Comparison of ENCODE assay signal across 8 mouse cellular contexts in the genomic region with DNA sequence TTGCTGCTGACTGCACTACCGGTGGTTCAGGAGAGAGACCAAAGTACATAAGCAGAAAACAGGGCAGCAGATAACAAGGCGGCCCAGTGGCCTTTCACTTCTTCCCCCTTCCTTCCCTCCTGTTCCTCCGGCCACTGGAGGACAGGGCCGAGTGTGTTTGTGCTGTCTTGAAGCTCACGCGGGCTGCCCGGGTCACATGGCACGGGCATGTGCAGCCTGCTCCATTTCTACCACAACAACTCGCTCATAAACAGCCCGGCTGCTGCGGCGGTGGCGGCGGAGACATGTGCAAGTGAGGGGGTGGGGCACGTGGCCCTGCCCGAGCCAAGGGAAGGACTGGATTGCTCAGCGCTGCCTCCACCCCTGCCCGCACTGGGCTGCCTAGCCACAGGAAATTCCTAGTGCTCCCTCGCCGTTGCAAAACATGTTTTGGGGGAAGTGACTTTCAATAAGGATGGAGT. TPM values are rescaled to one million over a fixed set of nuclear protein-coding genes. Genes with fewer than 3 reads are reported as not detected.
DNase-seq lines count a peak whose midpoint lies in the region; ATAC-seq and TF ChIP-seq lines count a peak whose summit lies in the region.

No protein-coding gene starts in this region.

- TF ChIP-seq POLR2A in myocyte (IDR thresholded peaks at IDR 0.05; ENCODE audit: insufficient read length, low read depth), result peak; percentile 59

- peak; percentile 84 for DNase-seq in CD4-positive helper T cell, adult 2 months (ENCODE audit: low read depth, low spot score)
- peak; percentile 99 for DNase-seq in brain, adult 2 months (ENCODE audit: low read depth, low spot score)
- peak; percentile 85 for DNase-seq in forebrain, embryonic 11.5 days (ENCODE audit: low spot score)
- peak; percentile 97 for DNase-seq in kidney, postnatal 14 days
- peak; percentile 96 for DNase-seq in telencephalon, adult 2 months (ENCODE audit: low read depth, low spot score)

- H3K9ac ChIP-seq in forebrain, embryonic 11.5 days (ENCODE audit: low read length), result peak overlapping the region; percentile 55
- H3K9ac ChIP-seq in heart, embryonic 15.5 days, result peak overlapping the region; percentile 46
- peak overlapping the region; percentile 61 for H3K9ac ChIP-seq in liver, embryonic 12.5 days

- H3K27ac ChIP-seq in forebrain, embryonic 11.5 days (ENCODE audit: low read depth, low read length), result peak overlapping the region; percentile 68
- H3K27ac ChIP-seq in heart, embryonic 15.5 days, result peak overlapping the region; percentile 98
- H3K27ac ChIP-seq in liver, embryonic 12.5 days, result peak overlapping the region; percentile 80

- H3K79me2 ChIP-seq in myocyte (ENCODE audit: control insufficient read depth, insufficient read depth), result no peaks in the 10 kb centered on the region

- WGBS in forebrain, embryonic 11.5 days, result 2% methylated on average over 20 of the region's 20 CpGs
- under 1% methylated on average over 20 of the region's 20 CpGs for WGBS in heart, embryonic 15.5 days
- WGBS in liver, embryonic 12.5 days (ENCODE audit: insufficient replicate concordance), result 4% methylated on average over 20 of the region's 20 CpGs

- no peak overlapping the region for H3ac ChIP-seq in myocyte (ENCODE audit: control insufficient read depth, insufficient read length)

- no peaks in the 10 kb centered on the region for H3K9me3 ChIP-seq in forebrain, embryonic 11.5 days (ENCODE audit: control insufficient read depth, low read length)
- H3K9me3 ChIP-seq in heart, embryonic 15.5 days (replicated peaks), result no peaks in the 10 kb centered on the region
- no peaks in the 10 kb centered on the region for H3K9me3 ChIP-seq in liver, embryonic 12.5 days (replicated peaks)

- no peaks in the 10 kb centered on the region for H3K27me3 ChIP-seq in forebrain, embryonic 11.5 days (ENCODE audit: control insufficient read depth, insufficient read depth, low read length)
- no peaks in the 10 kb centered on the region for H3K27me3 ChIP-seq in heart, embryonic 15.5 days
- no peaks in the 10 kb centered on the region for H3K27me3 ChIP-seq in liver, embryonic 12.5 days (replicated peaks)
- no peaks in the 10 kb centered on the region for H3K27me3 ChIP-seq in myocyte (ENCODE audit: control insufficient read depth, insufficient read depth, insufficient read length)

- H3K36me3 ChIP-seq in forebrain, embryonic 11.5 days (ENCODE audit: control insufficient read depth, insufficient read depth, low read length), result no peaks in the 10 kb centered on the region
- no peaks in the 10 kb centered on the region for H3K36me3 ChIP-seq in heart, embryonic 15.5 days
- H3K36me3 ChIP-seq in liver, embryonic 12.5 days, result no peaks in the 10 kb centered on the region
- no peaks in the 10 kb centered on the region for H3K36me3 ChIP-seq in myocyte (ENCODE audit: control insufficient read depth, insufficient read depth)

- H3K4me3 ChIP-seq in forebrain, embryonic 11.5 days (ENCODE audit: low read depth, low read length), result peak overlapping the region; percentile 15
- H3K4me3 ChIP-seq in heart, embryonic 15.5 days, result peak overlapping the region; percentile 20
- H3K4me3 ChIP-seq in liver, embryonic 12.5 days, result peak overlapping the region; percentile 56
- H3K4me3 ChIP-seq in myocyte, result peak overlapping the region; percentile 22

- peak overlapping the region; percentile 46 for H3K4me2 ChIP-seq in forebrain, embryonic 11.5 days (ENCODE audit: low read depth, low read length, severe bottlenecking)
- H3K4me2 ChIP-seq in heart, embryonic 15.5 days, result peak overlapping the region; percentile 59
- peak overlapping the region; percentile 79 for H3K4me2 ChIP-seq in liver, embryonic 12.5 days
- H3K4me2 ChIP-seq in myocyte (ENCODE audit: low read depth), result peak overlapping the region; percentile 99

- peaks cover 32% of the 10 kb centered on the region for H3K4me1 ChIP-seq in forebrain, embryonic 11.5 days (replicated peaks; ENCODE audit: control insufficient read depth, insufficient read depth, low read length)
- peaks cover 69% of the 10 kb centered on the region for H3K4me1 ChIP-seq in heart, embryonic 15.5 days (replicated peaks)
- H3K4me1 ChIP-seq in liver, embryonic 12.5 days, result peaks cover 66% of the 10 kb centered on the region

- ATAC-seq in forebrain, embryonic 11.5 days (replicated peaks; ENCODE audit: low FRiP score), result peak; percentile 60
- peak; percentile 65 for ATAC-seq in heart, embryonic 15.5 days (replicated peaks; ENCODE audit: insufficient number of reproducible peaks, insufficient read depth, low FRiP score, low read depth)
- ATAC-seq in liver, embryonic 12.5 days, result peak; percentile 77

TF ChIP-seq in myocyte, 11 proteins besides CTCF, POLR2A, EP300 and RAD21:
- TF ChIP-seq MYOD1 (IDR thresholded peaks at IDR 0.05; ENCODE audit: control insufficient read depth in 1 of 3, insufficient read length in 2 of 3, low read depth in 2 of 3) (peak in 2 of 3 experiments; percentile 71 to 90), REST (IDR thresholded peaks at IDR 0.05; ENCODE audit: insufficient read depth, insufficient read length) (no peak), SRF (IDR thresholded peaks at IDR 0.05; ENCODE audit: control insufficient read depth, insufficient read length, low read depth) (no peak), CEBPB (IDR thresholded peaks at IDR 0.05; ENCODE audit: insufficient read depth, poor library complexity, severe bottlenecking) (peak; percentile 61; the same call in 1 of the 2 replicates), MAX (IDR thresholded peaks at IDR 0.05; ENCODE audit: low read depth) (no peak), MYOG (IDR thresholded peaks at IDR 0.05; ENCODE audit: control insufficient read depth in 1 of 3, insufficient read depth in 1 of 3, insufficient read length in 2 of 3, low read depth in 2 of 3) (peak; percentile 62 to 94 (median 89)), TCF3 (IDR thresholded peaks at IDR 0.05; ENCODE audit: insufficient read length, low read depth) (peak; percentile 26), E2F4 (IDR thresholded peaks at IDR 0.05; ENCODE audit: insufficient read depth) (no peak), TCF12 (IDR thresholded peaks at IDR 0.05; ENCODE audit: insufficient read depth, poor library complexity, severe bottlenecking) (peak; percentile 21), USF1 (IDR thresholded peaks at IDR 0.05; ENCODE audit: low read depth) (peak; percentile 64), POLR2AphosphoS2 (IDR thresholded peaks at IDR 0.05; ENCODE audit: insufficient read length, low read depth) (peak; percentile 70)

RNA-seq across cellular contexts. Expression of gene Nr1d1, which starts 8.1 kb away (rescaled TPM):
- 1.0 and 1.6 TPM in 2 replicates for polyA plus RNA-seq in forebrain, embryonic 11.5 days (2014; fragmentation: Nextera tagmentation; extraction: Ambion mirVana)
- polyA plus RNA-seq in heart, embryonic 15.5 days (2015; fragmentation: Nextera tagmentation; extraction: Ambion mirVana), result 7.0 and 7.5 TPM in 2 replicates
- polyA plus RNA-seq in liver, embryonic 12.5 days (2016; fragmentation: Nextera tagmentation; extraction: Ambion mirVana), result 1.3 and 1.4 TPM in 2 replicates
- polyA plus RNA-seq in myocyte (2012; fragmentation: generic; extraction: Trizol), result 49.1 TPM

RNA-seq across cellular contexts. Expression of gene Msl1, which starts 12.1 kb away (rescaled TPM):
- 24.0 and 28.4 TPM in 2 replicates for polyA plus RNA-seq in forebrain, embryonic 11.5 days (2014; fragmentation: Nextera tagmentation; extraction: Ambion mirVana)
- polyA plus RNA-seq in heart, embryonic 15.5 days (2015; fragmentation: Nextera tagmentation; extraction: Ambion mirVana), result 15.5 and 17.2 TPM in 2 replicates
- 11.5 and 11.7 TPM in 2 replicates for polyA plus RNA-seq in liver, embryonic 12.5 days (2016; fragmentation: Nextera tagmentation; extraction: Ambion mirVana)
- 35.6 TPM for polyA plus RNA-seq in myocyte (2012; fragmentation: generic; extraction: Trizol)

RNA-seq across cellular contexts. Expression of gene Casc3, which starts 21.4 kb away (rescaled TPM):
- 59.9 and 63.2 TPM in 2 replicates for polyA plus RNA-seq in forebrain, embryonic 11.5 days (2014; fragmentation: Nextera tagmentation; extraction: Ambion mirVana)
- 21.3 and 27.6 TPM in 2 replicates for polyA plus RNA-seq in heart, embryonic 15.5 days (2015; fragmentation: Nextera tagmentation; extraction: Ambion mirVana)
- 26.4 and 29.7 TPM in 2 replicates for polyA plus RNA-seq in liver, embryonic 12.5 days (2016; fragmentation: Nextera tagmentation; extraction: Ambion mirVana)
- polyA plus RNA-seq in myocyte (2012; fragmentation: generic; extraction: Trizol), result 22.1 TPM

RNA-seq across cellular contexts. Expression of gene Thra, which starts 42.8 kb away (rescaled TPM):
- polyA plus RNA-seq in forebrain, embryonic 11.5 days (2014; fragmentation: Nextera tagmentation; extraction: Ambion mirVana), result 35.9 and 36.9 TPM in 2 replicates
- polyA plus RNA-seq in heart, embryonic 15.5 days (2015; fragmentation: Nextera tagmentation; extraction: Ambion mirVana), result 34.8 and 39.5 TPM in 2 replicates
- polyA plus RNA-seq in liver, embryonic 12.5 days (2016; fragmentation: Nextera tagmentation; extraction: Ambion mirVana), result 13.0 and 13.3 TPM in 2 replicates
- polyA plus RNA-seq in myocyte (2012; fragmentation: generic; extraction: Trizol), result 68.9 TPM

RNA-seq across cellular contexts. Expression of gene Rapgefl1, which starts 53.3 kb away (rescaled TPM):
- 2.0 and 2.5 TPM in 2 replicates for polyA plus RNA-seq in forebrain, embryonic 11.5 days (2014; fragmentation: Nextera tagmentation; extraction: Ambion mirVana)
- 0.71 and 1.5 TPM in 2 replicates for polyA plus RNA-seq in heart, embryonic 15.5 days (2015; fragmentation: Nextera tagmentation; extraction: Ambion mirVana)
- polyA plus RNA-seq in liver, embryonic 12.5 days (2016; fragmentation: Nextera tagmentation; extraction: Ambion mirVana), result 0.21 and 0.24 TPM in 2 replicates
- 3.5 TPM for polyA plus RNA-seq in myocyte (2012; fragmentation: generic; extraction: Trizol)

Comparison
In these comparisons a context has a peak if more than half of its experiments do, and no peak if none do; other contexts are left out.
1. Peak in every context shown above with its lines: DNase-seq, ATAC-seq, H3K4me3 ChIP-seq and H3K27ac ChIP-seq.
2. H3K4me2 ChIP-seq: peak in every context shown above with its lines; median percentile 99 in myocyte; 79 in liver, embryonic 12.5 days; 59 in heart, embryonic 15.5 days; 46 in forebrain, embryonic 11.5 days.